Mouse (Mus musculus) liver, embryonic 14.5 days (tissue): ENCODE measurements at regions not wholly inside any gene's neighbourhood (a gene's known extent, or its start where the extent isn't known, plus 50 kb on each side); places are given as distances from the start of the nearest gene placed in this dataset.

Experiments used
- CTCF ChIP-seq: IDR thresholded peaks from 2 replicates; pipeline ENCODE4 v1.5.1; 2016; ENCODE audit warnings: antibody characterized with exemption, low read depth, control low read depth
- EP300 ChIP-seq: IDR thresholded peaks from 2 replicates; pipeline ENCODE4 v1.6.1; 2016; ENCODE audit warnings: antibody characterized with exemption, low read depth

GRCm38 (mm10) chr2:178630511-178630910 is 200.2 kb downstream of the Cdh26 start:
- TF ChIP-seq EP300 (no peak), CTCF (no peak)
